Mouse (Mus musculus) intestine, embryonic 15.5 days (tissue): ENCODE data around the gene Dolk. TPM values are rescaled to one million over a fixed set of nuclear protein-coding genes. Genes with fewer than 3 reads are reported as not detected.

Experiments
- ATAC-seq: fragments of 200-750 bp; cut with Nextera tagmentation; 2 replicates; pipeline ENCODE4 v1.8.0; 2017; ENCODE audit warnings: moderate TSS enrichment, moderate library complexity
- H3K27ac ChIP-seq: fragments of 300-500 bp; sonication (generic); 2 replicates; pipeline ENCODE4 v1.5.1; 2015; ENCODE audit warnings: mild to moderate bottlenecking, inconsistent platforms
- H3K27me3 ChIP-seq: fragments of 300-500 bp; sonication (generic); replicated peaks from 2 replicates; pipeline ENCODE4 v1.6.1; 2015; ENCODE audit warnings: inconsistent platforms
- H3K36me3 ChIP-seq: fragments of 300-500 bp; sonication (generic); 2 replicates; pipeline ENCODE4 v1.6.1; 2015; ENCODE audit warnings: inconsistent platforms
- H3K4me1 ChIP-seq: fragments of 300-500 bp; sonication (generic); replicated peaks from 2 replicates; pipeline ENCODE4 v1.6.1; 2015; ENCODE audit warnings: inconsistent platforms
- H3K4me2 ChIP-seq: fragments of 300-500 bp; sonication (generic); replicated peaks from 2 replicates; pipeline ENCODE4 v1.6.1; 2015; ENCODE audit warnings: mild to moderate bottlenecking, inconsistent platforms
- H3K4me3 ChIP-seq: fragments of 300-500 bp; sonication (generic); replicated peaks from 2 replicates; pipeline ENCODE4 v1.5.1; 2015; ENCODE audit warnings: inconsistent platforms
- H3K9ac ChIP-seq: fragments of 300-500 bp; sonication (generic); 2 replicates; pipeline ENCODE4 v1.6.1; 2015; ENCODE audit warnings: inconsistent platforms
- H3K9me3 ChIP-seq: fragments of 300-500 bp; sonication (generic); 2 replicates; pipeline ENCODE4 v1.6.1; 2016; ENCODE audit warnings: inconsistent platforms
- WGBS: fragments of 180-500 bp; shearing (Covaris S2); methylation state at CpG from one replicate; pipeline ENCODE4 v1.1.7; 2015; 5-methylcytosine and 5-hydroxymethylcytosine counted together
- polyA plus RNA-seq: library from polyadenylated mRNA; unstranded; fragments of >200 nt; fragmentation: Nextera tagmentation; extraction: Ambion mirVana; gene quantifications from 2 replicates; pipeline ENCODE4 v1.2.1, GENCODE M21; 2015

Gene Dolk
- polyA plus RNA-seq = 28.8 and 34.4 TPM in 2 replicates

- peaks cover 18% of the 10 kb centered on the region for H3K4me1 ChIP-seq
- peak within 1 kb of the TSS; percentile 94 for H3K4me2 ChIP-seq
- peak within 1 kb of the TSS; percentile 93 for H3K4me3 ChIP-seq
- H3K36me3 ChIP-seq = 0 out of 2 replicates have a peak, but pooled peaks cover 5% of the 10 kb centered on the region
- H3K27ac ChIP-seq = peak within 1 kb of the TSS; percentile 81
- no peaks in the 10 kb centered on the region for H3K27me3 ChIP-seq
- ATAC-seq = peak; percentile 97
- H3K9me3 ChIP-seq = no peaks in the 10 kb centered on the region
- WGBS = under 1% methylated on average over 68 of the region's 68 CpGs
- peak within 1 kb of the TSS; percentile 95 for H3K9ac ChIP-seq
Measured at GRCm38 (mm10) chr2:30286192-30287026, at the start of gene Dolk, which contains the start of gene Nup188. Dolk (minus strand) TSS chr2:30286334. Nup188 (plus strand) TSS chr2:30286397.

GRCm38 (mm10) chr2:30335324-30335723, 49.2 kb upstream of the Dolk start:
- no peak overlapping the region for H3K27ac ChIP-seq
- ATAC-seq = no peak
- H3K9me3 ChIP-seq = no peaks in the 10 kb centered on the region
- H3K9ac ChIP-seq = no peak overlapping the region
- no peaks in the 10 kb centered on the region for H3K4me1 ChIP-seq
- peaks cover 64% of the 10 kb centered on the region for H3K36me3 ChIP-seq
- no peaks in the 10 kb centered on the region for H3K27me3 ChIP-seq
- H3K4me2 ChIP-seq = no peak overlapping the region
- no peak overlapping the region for H3K4me3 ChIP-seq
- 91% methylated on average over 2 of the region's 2 CpGs for WGBS

- Histone ChIP-seq H3K9me3 (no peaks in the 10 kb centered on the region), H3K27me3 (no peaks in the 10 kb centered on the region), H3K4me1 (no peaks in the 10 kb centered on the region), H3K27ac (no peak overlapping the region), H3K36me3 (peaks cover 63% of the 10 kb centered on the region), H3K4me2 (no peak overlapping the region), H3K9ac (no peak overlapping the region), H3K4me3 (no peak overlapping the region)
- ATAC-seq = no peak
- 81% methylated on average over 3 of the region's 3 CpGs for WGBS
Measured at GRCm38 (mm10) chr2:30328791-30329190, 42.7 kb upstream of the Dolk start.

GRCm38 (mm10) chr2:30327276-30327675, 41.1 kb upstream of the Dolk start:
- no peak overlapping the region for H3K9ac ChIP-seq
- no peak overlapping the region for H3K27ac ChIP-seq
- no peaks in the 10 kb centered on the region for H3K9me3 ChIP-seq
- whole genome bisulfite sequencing = 93% methylated on average over 7 of the region's 7 CpGs
- no peaks in the 10 kb centered on the region for H3K4me1 ChIP-seq
- H3K4me3 ChIP-seq = no peak overlapping the region
- no peaks in the 10 kb centered on the region for H3K27me3 ChIP-seq
- H3K36me3 ChIP-seq = peaks cover 67% of the 10 kb centered on the region
- no peak overlapping the region for H3K4me2 ChIP-seq
- no peak for ATAC-seq

GRCm38 (mm10) chr2:30325296-30325695, 39.2 kb upstream of the Dolk start:
- Histone ChIP-seq H3K9me3 (no peaks in the 10 kb centered on the region), H3K27ac (no peak overlapping the region), H3K27me3 (no peaks in the 10 kb centered on the region), H3K36me3 (peaks cover 70% of the 10 kb centered on the region), H3K4me3 (no peak overlapping the region), H3K9ac (no peak overlapping the region), H3K4me1 (no peaks in the 10 kb centered on the region), H3K4me2 (no peak overlapping the region)
- 86% methylated on average over 5 of the region's 5 CpGs for WGBS
- ATAC-seq = no peak

- 91% methylated on average over 7 of the region's 7 CpGs for WGBS
- ATAC-seq = no peak
- H3K4me3 ChIP-seq = no peak overlapping the region
- H3K4me2 ChIP-seq = no peak overlapping the region
- no peak overlapping the region for H3K9ac ChIP-seq
- H3K36me3 ChIP-seq = peaks cover 63% of the 10 kb centered on the region
- no peak overlapping the region for H3K27ac ChIP-seq
- H3K4me1 ChIP-seq = no peaks in the 10 kb centered on the region
- no peaks in the 10 kb centered on the region for H3K27me3 ChIP-seq
- H3K9me3 ChIP-seq = no peaks in the 10 kb centered on the region
Measured at GRCm38 (mm10) chr2:30323111-30323510, 37.0 kb upstream of the Dolk start.

- Histone ChIP-seq H3K27ac (no peak overlapping the region), H3K27me3 (no peaks in the 10 kb centered on the region), H3K9ac (no peak overlapping the region), H3K4me2 (no peak overlapping the region), H3K9me3 (no peaks in the 10 kb centered on the region), H3K4me3 (no peak overlapping the region), H3K36me3 (peaks cover 67% of the 10 kb centered on the region), H3K4me1 (no peaks in the 10 kb centered on the region)
- ATAC-seq = peak; percentile 65
- 61% methylated on average over 4 of the region's 4 CpGs for WGBS
Measured at GRCm38 (mm10) chr2:30319260-30319659, 33.1 kb upstream of the Dolk start.

- no peaks in the 10 kb centered on the region for H3K9me3 ChIP-seq
- no peak overlapping the region for H3K4me3 ChIP-seq
- 92% methylated on average over 5 of the region's 5 CpGs for WGBS
- no peak for ATAC-seq
- H3K4me2 ChIP-seq = no peak overlapping the region
- no peaks in the 10 kb centered on the region for H3K4me1 ChIP-seq
- H3K27ac ChIP-seq = no peak overlapping the region
- H3K9ac ChIP-seq = no peak overlapping the region
- H3K36me3 ChIP-seq = peaks cover 54% of the 10 kb centered on the region
- no peaks in the 10 kb centered on the region for H3K27me3 ChIP-seq
Measured at GRCm38 (mm10) chr2:30316955-30317354, 30.8 kb upstream of the Dolk start.

GRCm38 (mm10) chr2:30316136-30316535, 30.0 kb upstream of the Dolk start:
- Histone ChIP-seq H3K9ac (no peak overlapping the region), H3K4me3 (no peak overlapping the region), H3K36me3 (peaks cover 54% of the 10 kb centered on the region), H3K9me3 (no peaks in the 10 kb centered on the region), H3K4me1 (no peaks in the 10 kb centered on the region), H3K27me3 (no peaks in the 10 kb centered on the region), H3K4me2 (no peak overlapping the region), H3K27ac (no peak overlapping the region)
- WGBS = 92% methylated on average over 4 of the region's 4 CpGs
- no peak for ATAC-seq

- H3K4me3 ChIP-seq = no peak overlapping the region
- H3K4me1 ChIP-seq = no peaks in the 10 kb centered on the region
- no peak for ATAC-seq
- no peaks in the 10 kb centered on the region for H3K27me3 ChIP-seq
- no peak overlapping the region for H3K4me2 ChIP-seq
- H3K9ac ChIP-seq = no peak overlapping the region
- H3K27ac ChIP-seq = no peak overlapping the region
- 85% methylated on average over 2 of the region's 2 CpGs for WGBS
- no peaks in the 10 kb centered on the region for H3K9me3 ChIP-seq
- H3K36me3 ChIP-seq = peaks cover 55% of the 10 kb centered on the region
Measured at GRCm38 (mm10) chr2:30311481-30311880, 25.3 kb upstream of the Dolk start.

- H3K9me3 ChIP-seq = no peaks in the 10 kb centered on the region
- H3K4me1 ChIP-seq = no peaks in the 10 kb centered on the region
- whole genome bisulfite sequencing = 77% methylated on average over 3 of the region's 3 CpGs
- H3K27ac ChIP-seq = no peak overlapping the region
- H3K36me3 ChIP-seq = peaks cover 47% of the 10 kb centered on the region
- H3K4me2 ChIP-seq = no peak overlapping the region
- ATAC-seq = no peak
- no peaks in the 10 kb centered on the region for H3K27me3 ChIP-seq
- H3K9ac ChIP-seq = no peak overlapping the region
- no peak overlapping the region for H3K4me3 ChIP-seq
Measured at GRCm38 (mm10) chr2:30309351-30309750, 23.2 kb upstream of the Dolk start.

GRCm38 (mm10) chr2:30306087-30306486, 20.0 kb upstream of the Dolk start:
- Histone ChIP-seq H3K27ac (no peak overlapping the region), H3K36me3 (peaks cover 41% of the 10 kb centered on the region), H3K4me1 (no peaks in the 10 kb centered on the region), H3K27me3 (no peaks in the 10 kb centered on the region), H3K4me2 (no peak overlapping the region), H3K9ac (no peak overlapping the region), H3K9me3 (no peaks in the 10 kb centered on the region), H3K4me3 (no peak overlapping the region)
- WGBS = 82% methylated on average over 7 of the region's 7 CpGs
- ATAC-seq = no peak

- H3K36me3 ChIP-seq = peaks cover 25% of the 10 kb centered on the region
- H3K27ac ChIP-seq = no peak overlapping the region
- no peak for ATAC-seq
- no peak overlapping the region for H3K9ac ChIP-seq
- no peak overlapping the region for H3K4me2 ChIP-seq
- WGBS = 89% methylated on average over 5 of the region's 5 CpGs
- H3K4me1 ChIP-seq = no peaks in the 10 kb centered on the region
- no peaks in the 10 kb centered on the region for H3K9me3 ChIP-seq
- no peak overlapping the region for H3K4me3 ChIP-seq
- no peaks in the 10 kb centered on the region for H3K27me3 ChIP-seq
Measured at GRCm38 (mm10) chr2:30299966-30300365, 13.8 kb upstream of the Dolk start.
